Mouse (Mus musculus) erythroblast, embryonic 14.5 days (primary cell): ENCODE data around the gene Sobp.

Experiments used
- GATA1 ChIP-seq: IDR thresholded peaks from 2 replicates; pipeline ENCODE4 v1.6.1; 2012; ENCODE audit warnings: low read length, inconsistent platforms, mixed read lengths
- TAL1 ChIP-seq: IDR thresholded peaks from 3 replicates; pipeline ENCODE4 v1.6.1; 2012; ENCODE audit warnings: low read length, inconsistent platforms, mixed read lengths

- TF ChIP-seq TAL1 = no peak
- no peak for TF ChIP-seq GATA1
Measured at GRCm38 (mm10) chr10:43166817-43167216, 7.5 kb downstream of the Sobp start.
